Mouse (Mus musculus) forebrain, embryonic 15.5 days (tissue): ENCODE measurements at regions not wholly inside any gene's neighbourhood (a gene's known extent, or its start where the extent isn't known, plus 50 kb on each side); places are given as distances from the start of the nearest gene placed in this dataset.
"Not testable (repeated sequence)": the region's sequence is repeated elsewhere in the genome, so short reads cannot be mapped to it uniquely, and the experiment has no call there.

Source experiments
- ATAC-seq: fragments of 200-750 bp; cut with Nextera tagmentation; replicated peaks from 2 replicates; pipeline ENCODE4 v1.8.0; 2017; ENCODE audit warnings: mild to moderate bottlenecking, moderate TSS enrichment, moderate library complexity
- H3K27ac ChIP-seq: fragments of 300-500 bp; sonication (generic); replicated peaks from 2 replicates; pipeline ENCODE4 v1.5.1; 2015; ENCODE audit warnings: mild to moderate bottlenecking, inconsistent platforms
- H3K27me3 ChIP-seq: fragments of 300-500 bp; sonication (generic); 2 replicates; pipeline ENCODE4 v1.6.1; 2015; ENCODE audit warnings: inconsistent platforms
- H3K36me3 ChIP-seq: fragments of 300-500 bp; sonication (generic); 2 replicates; pipeline ENCODE4 v1.6.1; 2015; ENCODE audit warnings: mild to moderate bottlenecking, inconsistent platforms
- H3K4me1 ChIP-seq: fragments of 300-500 bp; sonication (generic); 2 replicates; pipeline ENCODE4 v1.6.1; 2015; ENCODE audit warnings: inconsistent platforms
- H3K4me2 ChIP-seq: fragments of 300-500 bp; sonication (generic); replicated peaks from 2 replicates; pipeline ENCODE4 v1.6.1; 2015; ENCODE audit warnings: mild to moderate bottlenecking, inconsistent platforms
- H3K4me3 ChIP-seq: fragments of 300-500 bp; sonication (generic); 2 replicates; pipeline ENCODE4 v1.5.1; 2015; ENCODE audit warnings: mild to moderate bottlenecking, inconsistent platforms
- H3K9ac ChIP-seq: fragments of 300-500 bp; sonication (generic); replicated peaks from 2 replicates; pipeline ENCODE4 v1.6.1; 2015; ENCODE audit warnings: mild to moderate bottlenecking, inconsistent platforms
- H3K9me3 ChIP-seq: fragments of 300-500 bp; sonication (generic); 2 replicates; pipeline ENCODE4 v1.6.1; 2016; ENCODE audit warnings: inconsistent platforms
- WGBS: fragments of 180-500 bp; shearing (Covaris S2); methylation state at CpG from one replicate; pipeline ENCODE4 v1.1.7; 2015; ENCODE audit warnings: mixed read lengths; 5-methylcytosine and 5-hydroxymethylcytosine counted together

DNA sequence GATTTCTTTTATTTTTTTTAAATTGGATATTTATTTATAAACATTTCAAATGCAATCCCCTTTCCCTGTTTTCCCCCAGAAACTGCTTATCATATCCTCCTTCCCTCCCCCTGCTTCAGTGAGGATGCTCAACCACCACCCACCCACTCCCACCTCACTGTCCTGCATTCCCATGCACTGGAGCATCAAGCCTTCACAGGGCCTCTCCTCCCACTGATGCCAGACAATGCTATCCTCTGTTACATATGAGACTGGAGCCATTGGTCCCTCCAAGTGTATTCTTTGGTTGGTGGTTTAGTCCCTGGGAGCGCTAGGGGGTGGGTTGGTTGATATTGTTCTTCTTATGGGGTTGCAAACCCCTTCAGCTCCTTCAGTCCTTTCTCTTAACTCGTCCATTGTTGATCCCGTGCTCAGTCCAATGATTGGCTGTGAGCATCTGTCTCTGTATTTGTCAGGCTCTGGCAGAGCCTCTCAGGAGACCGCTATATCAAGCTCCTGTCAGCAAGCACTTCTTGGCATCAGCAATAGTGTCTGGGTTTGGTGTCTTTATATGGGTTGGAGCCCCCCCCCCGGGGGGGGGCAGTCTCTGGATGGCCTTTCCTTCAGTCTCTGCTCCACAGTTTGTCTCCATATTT lies 519.6 kb downstream of the Gm4340 start:
- WGBS, result 45% methylated on average over 5 of the region's 5 CpGs
- not testable (repeated sequence) for H3K9ac ChIP-seq, H3K27me3 ChIP-seq, H3K27ac ChIP-seq, H3K9me3 ChIP-seq, H3K4me3 ChIP-seq, H3K36me3 ChIP-seq, H3K4me2 ChIP-seq, ATAC-seq, H3K4me1 ChIP-seq
